Mouse (Mus musculus): ENCODE data around the gene Nfix. TPM values are rescaled to one million over a fixed set of nuclear protein-coding genes. Genes with fewer than 3 reads are reported as not detected.

The Nfix gene
- polyA plus RNA-seq, 1 experiment = not detected

DNA sequence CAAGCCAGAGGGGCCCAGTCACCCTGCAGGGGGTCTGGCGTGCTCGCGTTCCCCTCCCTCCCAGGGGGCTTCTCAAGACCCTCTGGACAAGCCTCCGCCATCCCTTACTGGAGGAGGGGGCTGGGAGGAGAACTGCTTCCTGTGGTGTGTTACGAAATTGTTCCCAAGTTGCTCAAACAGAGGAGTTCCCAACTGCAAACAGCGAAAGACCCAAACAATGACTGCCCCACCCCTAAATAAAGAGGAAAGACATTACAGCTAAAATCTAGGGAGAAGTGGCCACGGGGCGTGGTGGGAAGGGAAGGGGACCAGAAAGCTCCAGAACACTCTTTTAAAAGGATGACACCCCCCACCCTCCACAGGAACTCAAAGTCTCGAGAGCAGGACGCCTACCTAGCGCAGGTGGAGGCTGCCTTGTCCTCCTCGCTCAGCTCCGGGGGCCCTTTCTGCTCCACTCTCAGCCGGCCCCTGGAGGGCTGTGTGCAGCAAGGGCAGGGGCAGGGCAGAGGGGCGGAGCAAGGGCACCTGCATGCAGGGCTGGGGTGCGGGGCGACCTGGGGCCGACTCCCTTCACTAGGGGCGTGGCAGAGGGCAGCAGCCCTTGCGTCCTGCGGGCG, 92.8 kb downstream of the Nfix start:
- H3K4me3 ChIP-seq (ENCODE audit: insufficient read depth, low read depth, low read length) = no peak overlapping the region
- TF ChIP-seq CTCF (IDR thresholded peaks at IDR 0.05; ENCODE audit: insufficient read depth, low read depth, low read length) = no peak
- H3K27ac ChIP-seq (ENCODE audit: insufficient read depth, low read depth, low read length) = no peak overlapping the region
- WGBS = 57% methylated on average over 22 of the region's 22 CpGs
- peaks cover 24% of the 10 kb centered on the region for H3K4me1 ChIP-seq (ENCODE audit: control insufficient read depth, insufficient read depth, low read length)

DNA sequence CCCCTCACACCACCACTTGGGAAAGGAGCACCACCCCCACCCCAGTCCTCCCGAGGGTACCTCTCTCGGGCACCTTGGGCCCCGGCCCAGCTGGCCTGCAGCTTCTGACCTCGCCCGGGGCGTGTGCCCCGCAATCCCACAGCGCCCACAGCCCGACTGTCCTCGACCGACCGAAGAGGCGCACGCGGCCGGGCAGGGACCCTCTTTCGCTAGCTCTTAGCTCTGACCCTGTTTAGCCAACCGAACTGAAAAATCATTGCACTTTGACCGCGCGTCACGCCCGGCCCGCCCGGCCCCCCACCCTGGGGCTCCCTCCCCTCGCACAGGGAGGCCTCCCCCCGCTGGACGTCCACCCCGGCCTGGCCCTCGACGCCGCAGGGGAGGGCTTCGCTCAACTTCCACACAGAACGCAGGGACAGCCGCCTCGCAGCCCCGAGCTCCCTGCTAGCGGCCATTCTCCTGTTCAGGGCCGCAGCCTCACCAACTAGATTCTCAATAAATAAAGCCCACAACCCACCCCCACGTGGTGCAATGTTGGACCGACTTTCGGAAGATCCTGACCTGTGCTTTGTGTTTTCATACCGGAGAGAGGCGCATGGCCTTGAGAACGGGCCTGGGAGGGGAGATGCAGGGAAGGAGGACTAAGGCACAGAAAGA, 93.4 kb downstream of the Nfix start:
- TF ChIP-seq CTCF (IDR thresholded peaks at IDR 0.05; ENCODE audit: insufficient read depth, low read depth, low read length) (no peak), POLR2A (IDR thresholded peaks at IDR 0.05; ENCODE audit: insufficient read depth, low read depth, low read length) (no peak)
- H3K27ac ChIP-seq (ENCODE audit: insufficient read depth, low read depth, low read length) = no peak overlapping the region
- no peak overlapping the region for H3K4me3 ChIP-seq (ENCODE audit: insufficient read depth, low read depth, low read length)
- WGBS = 56% methylated on average over 45 of the region's 45 CpGs
- H3K4me1 ChIP-seq (ENCODE audit: control insufficient read depth, insufficient read depth, low read length) = peaks cover 19% of the 10 kb centered on the region

DNA sequence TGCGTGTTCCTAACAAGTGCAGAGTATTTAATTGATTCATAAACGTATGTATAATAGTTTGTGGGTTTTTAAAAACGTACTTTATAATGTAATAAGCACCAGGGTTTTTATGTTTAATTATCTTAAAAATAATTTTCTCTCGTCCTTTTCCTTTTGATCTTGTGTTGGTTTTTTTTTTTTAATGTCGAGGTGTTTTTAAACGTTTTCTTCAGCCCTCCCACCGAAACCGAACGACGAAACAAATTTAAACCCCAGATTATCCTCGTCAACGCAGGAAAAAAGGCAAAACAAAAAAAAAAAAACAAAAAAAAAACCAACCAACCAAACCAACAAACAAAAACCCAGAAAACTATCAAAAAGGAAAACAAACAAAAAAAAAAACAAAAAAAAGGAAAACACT, 94.2 kb downstream of the Nfix start:
- 39% methylated on average over 12 of the region's 12 CpGs for WGBS
- TF ChIP-seq CTCF (IDR thresholded peaks at IDR 0.05; ENCODE audit: insufficient read depth, low read depth, low read length) (no peak), POLR2A (IDR thresholded peaks at IDR 0.05; ENCODE audit: insufficient read depth, low read depth, low read length) (no peak)
- Histone ChIP-seq H3K27ac (ENCODE audit: insufficient read depth, low read depth, low read length) (no peak overlapping the region), H3K4me3 (ENCODE audit: insufficient read depth, low read depth, low read length) (no peak overlapping the region), H3K4me1 (ENCODE audit: control insufficient read depth, insufficient read depth, low read length) (peaks cover 19% of the 10 kb centered on the region)

DNA sequence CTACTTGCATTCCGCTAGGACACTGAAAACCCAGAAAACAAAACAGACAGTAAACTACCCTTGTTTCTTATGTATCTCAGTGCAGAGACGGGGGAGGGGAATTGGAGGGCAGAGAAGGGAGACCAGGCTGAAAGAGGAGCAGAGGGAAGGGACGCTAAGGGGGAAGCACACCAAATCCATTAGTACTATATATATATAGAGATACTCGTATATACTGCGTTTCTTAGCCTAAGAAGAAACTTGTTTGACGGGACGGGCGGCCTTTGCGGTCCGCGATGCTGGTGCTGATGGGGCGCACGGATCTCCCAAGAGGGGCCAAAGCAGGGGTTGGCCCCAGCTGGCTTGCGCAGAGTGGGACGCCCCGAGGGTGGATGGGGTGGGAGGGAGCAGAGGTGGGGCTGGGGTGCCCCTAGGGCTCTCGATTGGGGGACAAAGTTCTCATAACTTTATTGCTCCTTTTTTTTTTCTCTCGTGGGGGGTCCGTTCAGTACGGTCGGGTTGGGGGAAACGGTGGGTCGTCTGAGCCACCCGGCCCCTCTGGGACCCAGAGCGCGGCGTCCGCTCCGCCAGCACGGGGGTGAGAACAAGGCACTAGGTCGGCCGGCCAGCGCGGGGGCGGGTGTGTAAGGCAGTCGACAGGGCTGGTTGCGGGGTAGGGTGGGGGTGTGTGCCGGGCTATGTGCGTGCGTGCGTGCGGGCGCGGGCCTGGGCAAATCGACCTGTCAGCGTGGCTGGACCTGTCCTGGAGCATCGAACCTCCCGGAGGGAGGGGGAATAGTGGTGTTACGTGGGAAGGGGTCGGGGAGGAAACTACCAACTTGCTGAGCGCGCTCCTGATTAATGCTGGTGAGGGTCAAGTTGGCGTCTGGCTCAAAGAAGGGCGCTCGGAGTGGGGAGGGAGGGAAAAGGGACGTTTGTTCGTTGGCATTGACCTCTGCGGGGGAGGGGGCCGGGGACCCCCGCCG, 95.0 kb downstream of the Nfix start:
- no peak overlapping the region for H3K27ac ChIP-seq (ENCODE audit: insufficient read depth, low read depth, low read length)
- WGBS = 18% methylated on average over 61 of the region's 61 CpGs
- TF ChIP-seq POLR2A (IDR thresholded peaks at IDR 0.05; ENCODE audit: insufficient read depth, low read depth, low read length) (no peak), CTCF (IDR thresholded peaks at IDR 0.05; ENCODE audit: insufficient read depth, low read depth, low read length) (no peak)
- H3K4me1 ChIP-seq (ENCODE audit: control insufficient read depth, insufficient read depth, low read length) = peaks cover 19% of the 10 kb centered on the region
- H3K4me3 ChIP-seq (ENCODE audit: insufficient read depth, low read depth, low read length) = no peak overlapping the region

DNA sequence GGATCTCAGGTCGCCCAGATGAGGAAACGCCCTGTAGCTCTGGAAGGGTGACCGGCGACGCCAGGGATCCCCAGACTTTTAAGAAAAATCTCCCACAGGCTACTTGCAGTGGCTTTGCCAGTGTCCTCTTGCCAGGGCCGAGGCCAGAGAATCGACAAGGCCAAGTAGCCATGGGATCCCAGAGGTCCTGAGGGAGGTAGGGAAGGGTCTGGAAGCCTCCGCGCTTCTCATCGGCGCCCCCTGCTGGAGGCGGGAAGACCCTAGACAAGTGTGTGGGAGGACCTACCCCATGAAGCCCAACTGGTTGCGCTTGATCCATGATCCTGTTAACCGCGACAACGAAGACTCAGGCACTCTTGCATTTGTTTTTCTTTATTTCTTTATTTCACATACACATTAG, 95.8 kb downstream of the Nfix start:
- Histone ChIP-seq H3K4me3 (ENCODE audit: insufficient read depth, low read depth, low read length) (no peak overlapping the region; the same call in 1 of the 2 replicates), H3K4me1 (ENCODE audit: control insufficient read depth, insufficient read depth, low read length) (peaks cover 17% of the 10 kb centered on the region)
- 21% methylated on average over 16 of the region's 16 CpGs for WGBS

DNA sequence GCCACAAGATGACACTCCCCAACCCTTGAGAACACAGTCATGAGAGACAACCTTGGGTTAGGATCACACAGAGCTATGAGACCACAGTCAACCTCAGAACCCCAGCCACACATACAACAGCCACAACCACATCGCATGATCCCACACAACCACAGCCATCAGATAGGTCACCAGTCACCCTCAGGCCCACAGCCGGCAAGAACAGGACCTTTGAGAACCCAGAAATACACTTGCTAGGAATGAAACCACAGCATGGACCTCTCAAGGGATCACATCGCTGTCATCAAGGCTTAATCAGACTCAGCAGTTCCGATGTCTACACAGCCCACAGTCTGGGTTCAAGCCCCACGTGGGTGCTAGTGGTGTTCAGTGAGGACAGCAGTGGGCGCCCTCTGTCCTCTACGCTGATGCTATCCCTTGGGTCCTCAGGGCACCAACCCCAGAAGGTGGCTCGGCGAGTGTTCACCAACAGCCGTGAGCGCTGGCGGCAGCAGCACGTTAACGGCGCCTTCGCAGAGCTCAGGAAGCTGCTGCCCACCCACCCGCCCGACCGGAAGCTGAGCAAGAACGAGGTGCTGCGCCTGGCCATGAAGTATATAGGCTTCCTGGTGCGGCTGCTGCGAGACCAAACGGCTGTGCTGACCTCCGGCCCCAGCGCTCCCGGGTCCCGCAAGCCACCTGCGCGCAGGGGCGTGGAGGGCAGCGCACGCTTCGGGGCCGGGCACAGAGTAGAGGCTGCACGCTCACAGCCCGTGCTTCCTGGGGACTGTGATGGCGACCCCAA, 96.5 kb downstream of the Nfix start:
- Histone ChIP-seq H3K27ac (ENCODE audit: insufficient read depth, low read depth, low read length) (no peak overlapping the region), H3K4me3 (ENCODE audit: insufficient read depth, low read depth, low read length) (no peak overlapping the region; the same call in 1 of the 2 replicates), H3K4me1 (ENCODE audit: control insufficient read depth, insufficient read depth, low read length) (peaks cover 13% of the 10 kb centered on the region; the same call in 1 of the 2 replicates)
- TF ChIP-seq POLR2A (IDR thresholded peaks at IDR 0.05; ENCODE audit: insufficient read depth, low read depth, low read length) = no peak
- no peak for TF ChIP-seq CTCF (IDR thresholded peaks at IDR 0.05; ENCODE audit: insufficient read depth, low read depth, low read length)
- WGBS = 50% methylated on average over 38 of the region's 38 CpGs

More for the DNA sequence above, 95.8 kb downstream of the Nfix start:
- no peak overlapping the region for H3K27ac ChIP-seq (ENCODE audit: insufficient read depth, low read depth, low read length)
- TF ChIP-seq POLR2A (IDR thresholded peaks at IDR 0.05; ENCODE audit: insufficient read depth, low read depth, low read length) (no peak), CTCF (IDR thresholded peaks at IDR 0.05; ENCODE audit: insufficient read depth, low read depth, low read length) (peak; percentile 44; the same call in 1 of the 2 replicates)

DNA sequence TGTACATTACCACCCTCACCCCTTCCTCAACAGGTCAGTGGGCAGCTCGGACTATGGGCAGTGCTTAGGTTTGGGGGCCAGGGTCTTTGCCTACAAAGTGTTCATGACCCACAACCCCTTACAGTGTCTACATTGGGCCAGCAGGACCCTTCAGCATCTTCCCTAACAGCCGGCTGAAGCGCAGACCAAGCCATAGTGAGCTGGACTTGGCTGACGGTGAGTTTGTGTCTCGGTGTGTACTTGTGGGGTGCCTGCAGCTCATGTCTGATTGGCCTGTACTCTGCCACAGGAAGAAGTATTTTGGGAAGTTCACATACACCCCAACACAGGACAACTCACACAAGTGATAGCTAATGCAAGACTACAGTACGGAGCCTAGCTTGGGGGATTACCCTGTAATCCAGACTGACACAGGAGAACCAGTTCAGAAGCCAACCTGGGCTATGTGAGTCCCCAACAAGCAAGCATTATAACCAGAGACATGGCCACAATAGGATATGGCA, 97.1 kb downstream of the Nfix start:
- Histone ChIP-seq H3K27ac (ENCODE audit: insufficient read depth, low read depth, low read length) (no peak overlapping the region), H3K4me1 (ENCODE audit: control insufficient read depth, insufficient read depth, low read length) (peaks cover 13% of the 10 kb centered on the region; the same call in 1 of the 2 replicates), H3K4me3 (ENCODE audit: insufficient read depth, low read depth, low read length) (no peak overlapping the region)
- 94% methylated on average over 6 of the region's 6 CpGs for WGBS
- TF ChIP-seq CTCF (IDR thresholded peaks at IDR 0.05; ENCODE audit: insufficient read depth, low read depth, low read length) (no peak), POLR2A (IDR thresholded peaks at IDR 0.05; ENCODE audit: insufficient read depth, low read depth, low read length) (no peak)

DNA sequence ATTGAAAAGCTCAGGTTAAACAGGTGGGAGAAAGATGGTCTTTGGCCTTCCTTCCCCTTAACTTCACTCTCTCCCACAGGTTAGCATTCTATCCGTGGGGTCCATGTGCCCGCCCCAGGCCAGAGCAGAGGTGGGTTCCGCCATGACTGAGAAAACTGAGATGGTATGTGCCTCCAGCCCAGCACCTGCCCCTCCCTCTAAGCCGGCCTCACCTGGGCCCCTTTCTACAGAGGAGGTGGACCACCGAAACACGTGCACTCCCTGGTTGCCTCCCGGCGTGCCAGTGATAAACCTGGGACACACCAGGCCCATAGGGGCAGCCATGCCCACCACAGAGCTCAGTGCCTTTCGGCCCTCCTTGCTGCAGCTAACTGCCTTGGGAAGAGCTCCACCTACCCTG, 97.6 kb downstream of the Nfix start:
- Histone ChIP-seq H3K27ac (ENCODE audit: insufficient read depth, low read depth, low read length) (no peak overlapping the region), H3K4me1 (ENCODE audit: control insufficient read depth, insufficient read depth, low read length) (peaks cover 12% of the 10 kb centered on the region; the same call in 1 of the 2 replicates), H3K4me3 (ENCODE audit: insufficient read depth, low read depth, low read length) (no peak overlapping the region)
- WGBS = 82% methylated on average over 9 of the region's 9 CpGs
- TF ChIP-seq POLR2A (IDR thresholded peaks at IDR 0.05; ENCODE audit: insufficient read depth, low read depth, low read length) (no peak), CTCF (IDR thresholded peaks at IDR 0.05; ENCODE audit: insufficient read depth, low read depth, low read length) (no peak)

Data from olfactory bulb, adult 2 months (tissue).